Mouse (Mus musculus): Measurements from ENCODE around the gene Zfand3.

Zfand3 gene

DNA sequence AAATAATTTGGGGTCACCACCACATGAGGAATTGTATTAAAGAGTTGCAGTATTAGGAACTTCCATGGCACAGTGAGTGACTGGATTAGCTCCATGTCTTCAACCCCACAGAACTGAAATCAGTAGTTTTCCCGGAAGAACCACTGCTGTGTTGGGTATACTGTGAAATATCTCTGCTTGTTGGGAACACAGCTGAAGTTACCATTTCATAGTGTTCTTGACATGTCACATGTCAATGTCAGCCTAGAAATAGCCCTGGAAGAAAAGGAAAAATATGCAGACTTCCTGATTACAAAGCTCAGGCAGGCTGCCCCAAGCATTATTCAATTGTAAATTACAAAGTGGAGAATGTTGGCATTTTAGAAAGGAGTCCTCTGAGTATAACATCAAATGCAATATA is 143.4 kb downstream of the Zfand3 start:
- no peak for DNase-seq (ENCODE audit: low read depth, low spot score)

DNA sequence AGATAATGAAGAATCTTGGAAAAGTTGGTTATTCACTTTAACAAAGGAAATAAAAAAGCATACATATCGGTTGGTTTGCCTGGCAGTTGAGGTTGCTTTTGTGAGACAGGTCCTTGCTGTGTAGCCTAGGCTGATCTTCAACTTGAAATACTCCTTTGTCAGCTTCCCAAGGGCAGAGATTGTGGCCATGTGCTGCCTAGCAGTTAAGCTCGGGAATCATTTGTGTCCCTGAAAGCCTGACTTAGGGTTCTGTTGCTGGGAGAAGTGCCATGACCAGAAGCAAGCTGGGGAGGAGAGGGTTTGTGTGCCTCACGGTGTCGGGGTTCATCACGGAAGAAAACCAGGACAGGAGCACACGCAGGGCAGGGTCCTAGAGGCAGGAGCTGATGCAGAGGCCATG is 143.8 kb downstream of the Zfand3 start:
- DNase-seq (ENCODE audit: low read depth, low spot score): no peak

DNA sequence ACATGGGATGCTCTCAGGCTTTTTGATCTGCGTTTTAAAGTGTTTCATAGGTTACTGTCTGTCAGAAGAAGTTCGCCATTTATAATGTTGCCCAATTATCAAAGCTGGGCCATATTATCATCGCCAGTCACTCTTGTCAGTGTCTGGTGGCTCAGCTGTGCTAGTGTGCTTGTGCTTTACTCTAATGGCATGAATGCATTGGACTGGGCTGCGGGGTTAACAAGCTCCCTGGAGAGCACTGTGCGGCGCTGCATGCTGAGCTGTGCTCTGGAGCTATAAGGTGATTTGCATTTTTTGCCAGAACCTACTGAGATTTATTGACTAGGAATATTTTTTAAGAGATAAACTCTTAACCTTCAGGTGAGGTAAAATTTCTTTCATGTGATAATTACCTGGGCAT is 145.4 kb downstream of the Zfand3 start:
- DNase-seq (ENCODE audit: low read depth, low spot score): peak; percentile 30

DNA sequence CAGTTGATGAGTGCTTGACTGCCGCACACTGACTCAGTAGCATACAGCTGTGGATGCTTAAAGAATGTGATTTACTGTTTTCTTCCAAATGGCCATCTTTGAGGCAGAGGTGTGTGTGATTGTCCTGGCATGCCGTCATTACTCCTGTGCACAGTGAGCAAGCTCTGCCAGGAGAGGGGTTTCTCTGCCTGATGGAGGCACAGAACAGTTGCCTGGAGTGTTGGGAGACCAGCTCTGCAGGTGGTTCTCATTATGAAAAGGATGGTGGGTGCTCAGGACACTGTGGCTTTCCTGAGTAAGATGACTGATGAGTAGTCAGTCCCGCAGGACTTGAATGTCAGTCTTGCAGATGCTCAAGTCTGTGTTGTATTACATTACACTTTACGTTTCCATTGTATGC is 149.6 kb downstream of the Zfand3 start:
- peak; percentile 42 for DNase-seq (ENCODE audit: low read depth, low spot score)

DNA sequence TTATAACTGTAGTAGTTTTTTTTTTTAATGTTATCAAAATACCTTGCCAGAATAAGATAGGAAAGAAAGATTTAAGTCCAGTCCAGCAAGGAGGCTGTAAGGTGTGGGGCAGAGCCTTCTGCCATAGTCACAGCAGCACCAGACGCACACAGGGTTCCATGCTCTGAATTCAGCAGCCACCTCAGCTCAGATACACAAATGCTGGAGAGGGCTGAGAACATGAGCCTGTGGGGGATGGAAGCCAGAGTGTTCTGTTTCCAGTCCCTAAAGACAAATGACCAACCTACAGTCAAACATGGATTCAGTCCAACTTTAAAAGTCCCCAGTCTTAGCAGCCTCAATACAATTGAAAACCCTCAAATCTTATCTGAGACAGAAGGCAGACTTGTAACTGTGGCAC is 150.3 kb downstream of the Zfand3 start:
- no peak for DNase-seq (ENCODE audit: low read depth, low spot score)

DNA sequence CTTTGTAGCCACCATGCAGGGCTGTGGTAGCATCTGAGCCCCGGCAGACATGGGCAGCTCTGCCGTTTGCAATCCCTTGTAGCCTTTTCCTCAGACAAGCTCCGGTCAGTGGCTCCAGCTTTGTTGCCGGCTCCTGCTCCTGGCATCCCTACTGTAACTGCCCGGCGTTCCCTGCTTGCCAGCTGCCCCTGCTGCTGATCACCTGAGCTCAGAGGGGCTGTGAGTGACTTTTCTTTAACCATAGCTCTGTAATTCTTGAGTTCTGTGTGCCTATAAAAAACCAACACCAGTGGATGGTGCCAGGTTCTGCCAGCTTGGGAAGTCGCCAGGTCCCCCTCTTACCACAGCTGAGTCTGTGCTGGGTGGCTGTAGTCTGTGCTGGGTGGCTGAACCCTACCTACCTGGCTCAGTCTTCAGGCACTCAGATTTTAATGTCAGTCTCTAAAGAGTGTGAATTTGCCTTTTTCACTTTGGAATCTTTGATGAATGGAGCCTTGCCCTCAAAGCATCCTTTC is 150.9 kb downstream of the Zfand3 start:
- DNase-seq (ENCODE audit: low read depth, low spot score): no peak

DNA sequence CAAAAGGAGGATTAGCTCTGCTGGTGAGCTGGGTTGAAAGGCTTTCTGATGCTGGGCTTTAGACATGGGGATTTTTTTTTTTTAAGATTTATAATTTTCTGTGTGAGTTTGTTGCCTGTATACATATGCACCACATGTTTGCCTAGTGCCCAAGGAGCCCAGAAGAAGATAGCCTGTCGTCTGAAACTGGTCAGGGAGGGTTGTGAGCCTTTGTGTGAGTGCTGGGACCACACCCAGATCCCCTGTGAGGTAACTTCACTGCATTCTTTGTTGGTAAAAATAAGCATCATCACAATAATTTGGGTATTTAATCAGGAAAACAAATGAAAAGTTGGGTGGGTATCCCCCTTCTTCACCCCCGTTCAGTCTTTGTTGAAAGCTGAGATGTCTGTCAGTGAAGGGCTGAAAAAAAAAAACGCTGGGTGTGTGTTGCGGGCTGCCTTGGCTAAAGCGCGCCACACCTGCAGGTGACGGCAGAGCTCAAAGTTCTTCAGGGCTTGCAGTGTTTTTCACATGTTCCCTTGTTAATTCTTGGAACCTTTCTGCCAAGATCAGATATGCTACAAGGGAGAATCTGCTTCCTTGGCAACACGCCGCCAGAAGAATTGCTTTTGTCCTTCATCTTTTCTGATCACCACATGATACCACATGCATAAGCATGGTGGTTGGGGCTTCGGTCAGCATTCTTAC is 154.0 kb downstream of the Zfand3 start:
- DNase-seq (ENCODE audit: low read depth, low spot score): no peak

DNA sequence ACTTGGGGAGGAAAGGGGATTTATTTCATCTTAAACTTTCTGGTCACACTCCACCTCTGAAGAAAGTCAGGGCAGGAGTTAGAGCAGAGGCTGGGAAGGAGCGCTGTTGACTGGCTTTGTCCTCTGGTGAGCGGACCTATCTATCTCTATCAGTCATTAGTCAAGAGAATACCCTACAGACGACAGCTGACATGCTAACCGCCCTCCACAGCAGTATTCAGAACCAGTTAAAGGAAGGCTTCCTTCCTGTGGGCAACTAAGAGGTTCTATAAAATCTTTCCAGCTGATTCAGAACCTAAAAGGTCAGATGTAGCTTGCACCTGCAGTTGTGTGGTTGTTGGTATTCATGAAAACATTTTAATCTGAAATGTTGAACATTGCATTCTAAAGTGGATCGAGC is 154.8 kb downstream of the Zfand3 start:
- no peak for DNase-seq (ENCODE audit: low read depth, low spot score)

DNA sequence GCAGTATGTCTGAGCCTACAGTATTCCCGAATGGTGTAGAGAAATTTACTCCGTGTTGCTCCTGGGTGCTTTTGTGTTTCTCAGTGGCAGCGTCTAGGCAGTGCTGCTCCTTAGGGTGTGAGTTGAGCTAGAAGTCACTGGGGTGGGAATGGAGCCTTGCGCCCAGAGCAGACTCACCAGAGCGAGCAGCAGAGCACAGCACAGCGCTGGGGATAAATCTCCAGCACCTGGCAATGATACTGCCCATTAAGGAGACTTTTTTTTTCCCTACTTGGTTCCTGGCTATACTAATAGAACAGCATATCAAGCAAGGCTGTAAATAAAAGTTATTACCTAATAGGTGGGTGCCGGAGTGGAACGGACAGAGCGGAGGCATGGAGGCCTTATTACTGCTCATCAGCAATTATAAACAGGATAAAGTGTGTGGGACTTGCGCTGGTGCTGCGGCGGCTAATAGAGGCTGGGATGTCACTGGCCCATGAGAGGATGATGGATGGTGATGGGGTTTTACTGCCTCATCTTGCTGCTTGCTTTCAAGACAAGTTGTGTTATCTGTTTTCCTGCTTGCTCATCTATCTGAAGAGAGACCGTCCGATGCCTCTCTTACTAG is 156.4 kb downstream of the Zfand3 start:
- DNase-seq (ENCODE audit: low read depth, low spot score): peak; percentile 43

DNA sequence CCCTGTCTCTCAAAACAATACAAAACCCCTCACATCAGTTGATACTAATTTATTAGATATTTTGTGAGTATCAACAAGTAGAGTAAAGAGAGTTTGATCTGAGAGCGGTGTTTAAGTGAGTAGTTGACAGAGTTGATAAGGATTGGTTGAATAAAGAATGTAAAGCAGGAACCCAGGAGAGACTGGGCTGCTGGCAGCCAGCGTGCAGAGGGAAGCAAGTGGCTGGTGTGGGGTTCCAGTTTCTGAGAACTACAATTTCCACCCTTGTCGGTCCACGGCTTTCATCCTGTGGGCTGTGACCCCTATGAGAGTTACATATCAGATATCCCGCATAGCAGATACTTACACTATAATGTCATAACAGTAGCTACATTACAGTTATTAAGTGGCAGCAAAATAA is 158.4 kb downstream of the Zfand3 start:
- no peak for DNase-seq (ENCODE audit: low read depth, low spot score)

DNA sequence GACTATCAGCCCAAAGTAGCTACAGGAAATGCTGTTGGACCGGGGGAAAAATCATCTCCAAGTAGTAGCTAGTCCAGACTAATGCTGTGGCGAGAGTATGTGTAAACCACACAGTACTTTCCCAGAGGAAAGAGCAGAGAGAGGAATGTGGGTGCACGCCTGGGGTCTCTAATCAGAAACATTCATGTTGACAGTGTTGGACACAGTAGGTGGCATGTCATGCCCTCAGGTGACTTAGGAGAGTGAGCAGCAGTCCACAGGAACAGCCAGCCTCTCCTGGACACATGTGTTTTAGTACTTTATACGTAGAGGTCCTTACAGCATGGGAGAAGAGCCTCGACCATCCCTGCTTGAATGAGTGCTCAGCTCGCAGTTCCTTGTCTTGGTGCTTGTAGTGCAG is 159.3 kb downstream of the Zfand3 start:
- DNase-seq (ENCODE audit: low read depth, low spot score): no peak

DNA sequence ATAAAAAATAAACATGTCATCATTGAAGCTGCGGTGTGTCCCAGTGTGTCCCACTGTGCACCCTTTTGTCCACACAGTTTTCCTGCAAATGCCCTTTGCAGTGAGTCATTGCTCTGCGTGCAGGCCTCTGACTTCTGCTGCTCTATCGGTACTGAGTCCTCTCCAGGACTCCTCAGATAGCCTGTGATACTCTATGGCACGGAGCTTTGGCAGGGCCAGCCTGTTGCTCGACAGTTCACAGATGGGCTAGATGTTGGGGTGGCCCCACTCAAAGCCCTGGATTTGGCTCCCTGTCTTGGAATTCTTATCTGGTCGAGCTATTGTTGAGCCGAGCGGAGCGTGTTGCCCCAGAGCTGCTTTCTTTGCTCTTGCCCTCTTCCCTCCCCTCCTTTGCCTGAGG is 160.3 kb downstream of the Zfand3 start:
- no peak for DNase-seq (ENCODE audit: low read depth, low spot score)

DNA sequence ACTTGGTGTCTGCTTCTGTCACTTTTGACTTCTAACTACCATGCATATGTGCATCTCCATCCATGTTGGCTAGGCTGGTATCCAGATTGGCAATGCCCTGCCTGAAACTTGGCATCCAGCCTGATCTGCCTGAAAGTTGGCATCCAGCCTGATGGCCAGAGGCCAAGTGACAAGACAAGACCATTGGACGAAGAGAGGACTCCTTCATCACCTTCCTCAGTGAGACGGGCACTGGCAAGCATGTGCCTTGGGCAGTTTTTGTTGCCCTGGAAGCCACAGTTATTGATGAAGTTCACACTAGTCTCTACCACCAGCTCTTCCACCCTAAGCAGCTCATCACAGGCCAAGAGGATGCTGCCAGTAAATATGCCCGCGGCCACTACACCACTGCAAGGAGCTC is 172.9 kb downstream of the Zfand3 start:
- DNase-seq (ENCODE audit: low read depth, low spot score): no peak

DNA sequence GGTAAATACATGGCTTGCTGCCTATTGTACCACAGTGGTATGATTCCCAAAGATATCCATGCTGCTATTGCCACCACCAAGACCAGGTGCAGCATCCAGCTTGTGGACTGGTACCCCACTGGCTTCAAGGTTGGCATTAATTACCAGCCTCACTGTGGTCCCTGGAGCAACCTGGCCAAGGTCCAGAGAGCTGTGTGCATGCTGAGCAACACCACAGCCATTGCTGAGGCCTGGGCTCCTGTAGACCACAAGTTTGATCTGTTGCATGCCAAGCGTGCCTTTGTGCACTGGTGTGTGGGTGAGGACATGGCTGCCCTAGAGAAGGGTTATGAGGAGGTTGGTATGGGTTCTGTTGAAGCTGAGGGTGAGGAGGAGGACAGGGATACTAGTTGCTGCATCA is 173.9 kb downstream of the Zfand3 start:
- DNase-seq (ENCODE audit: low read depth, low spot score): no peak

DNA sequence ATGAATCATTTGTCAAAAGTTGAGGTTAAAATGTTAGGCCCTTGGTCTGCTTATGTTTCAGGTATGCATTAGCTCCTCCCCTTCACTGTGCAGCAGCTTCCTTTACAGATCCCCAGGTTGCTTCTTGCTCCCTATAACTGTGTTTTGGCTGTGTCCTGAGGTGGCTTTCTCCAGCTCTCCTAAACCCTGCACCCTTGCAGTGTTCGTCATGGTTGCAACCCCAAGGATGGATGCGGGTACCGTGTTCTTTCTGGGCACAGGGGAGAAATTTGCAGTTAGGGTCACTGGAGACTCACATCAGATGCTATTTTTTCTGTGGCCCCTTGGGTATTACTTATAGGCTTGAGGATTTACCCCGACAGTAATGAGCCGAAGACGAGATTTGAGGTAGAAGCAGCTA is 175.7 kb downstream of the Zfand3 start:
- no peak for DNase-seq (ENCODE audit: low read depth, low spot score)

DNA sequence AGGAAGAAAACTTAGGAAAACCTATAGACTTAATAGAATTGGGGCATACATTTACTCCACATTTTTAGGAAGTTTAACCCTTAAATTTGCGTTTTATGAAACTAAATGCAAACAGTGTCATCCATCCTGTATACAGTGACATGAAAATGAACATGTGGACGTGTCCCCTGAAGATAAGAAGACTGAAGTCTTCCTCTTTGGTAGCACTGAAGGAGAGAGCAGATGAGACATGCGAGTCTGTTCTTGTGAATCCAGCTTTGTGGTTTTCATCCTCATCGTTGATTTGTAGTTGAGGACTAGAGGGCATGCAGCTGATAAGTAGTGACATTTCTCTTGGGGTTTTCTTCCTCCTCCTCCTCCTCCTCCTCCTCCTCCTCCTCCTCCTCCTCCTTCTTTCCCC is 177.0 kb downstream of the Zfand3 start:
- no peak for DNase-seq (ENCODE audit: low read depth, low spot score)

DNA sequence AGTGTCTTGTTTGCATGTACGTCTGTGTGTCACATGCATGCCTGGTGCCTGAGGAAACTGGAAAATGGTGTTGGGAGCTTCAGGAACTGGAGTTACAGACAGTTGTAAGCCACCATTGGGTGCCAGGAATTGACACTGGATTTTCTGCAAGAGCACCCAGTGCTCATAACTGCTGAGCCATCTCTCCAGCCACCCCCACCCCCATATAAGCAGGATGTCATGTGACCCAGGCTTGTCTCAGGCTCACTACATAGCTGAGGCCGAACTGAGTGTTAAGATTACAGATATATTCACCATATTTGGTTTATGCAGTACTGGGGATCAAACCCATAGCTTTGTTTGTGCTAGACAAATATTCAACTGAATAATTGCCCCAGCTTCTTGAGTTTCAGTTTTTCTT is 177.5 kb downstream of the Zfand3 start:
- no peak for DNase-seq (ENCODE audit: low read depth, low spot score)

DNA sequence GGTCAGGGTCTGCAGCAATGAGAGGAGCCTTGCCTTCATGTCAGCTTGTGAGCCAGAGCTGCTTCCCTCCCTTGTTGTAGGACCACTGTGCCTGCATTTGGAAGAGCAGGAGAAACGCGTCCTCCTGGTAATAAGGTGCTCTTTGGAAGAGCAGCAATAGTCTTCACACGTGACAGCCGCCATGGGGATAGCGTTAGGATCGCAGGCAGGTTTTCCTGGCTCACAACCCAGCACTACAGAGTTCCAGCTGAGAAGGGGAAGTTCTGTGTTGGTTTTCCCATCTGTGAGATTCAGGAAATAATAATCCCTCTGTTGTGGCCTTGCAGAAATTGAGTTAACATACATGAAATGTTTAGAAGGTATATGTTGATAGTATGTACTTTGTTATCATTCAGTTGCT is 179.0 kb downstream of the Zfand3 start:
- no peak for DNase-seq (ENCODE audit: low read depth, low spot score)

DNA sequence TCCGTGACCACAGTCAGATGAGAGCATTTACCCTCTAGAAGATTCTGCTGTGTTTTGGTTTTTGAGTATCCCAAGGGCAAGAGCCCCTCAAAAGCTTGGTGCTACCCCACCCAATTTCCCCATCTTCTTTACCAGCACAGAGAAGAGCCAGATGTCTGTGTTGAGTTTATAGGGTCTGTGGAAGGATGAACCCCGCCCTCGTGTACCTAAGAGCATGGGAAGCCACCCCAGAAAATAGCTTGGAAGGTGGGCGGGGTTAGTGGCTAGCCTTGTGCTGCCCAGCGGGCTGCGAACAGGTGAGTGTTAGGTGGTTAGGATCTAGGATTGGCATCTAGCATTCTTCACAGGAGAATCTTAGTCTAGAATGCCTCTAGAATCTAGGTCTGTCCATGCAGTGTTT is 182.6 kb downstream of the Zfand3 start:
- no peak for DNase-seq (ENCODE audit: low read depth, low spot score)

DNA sequence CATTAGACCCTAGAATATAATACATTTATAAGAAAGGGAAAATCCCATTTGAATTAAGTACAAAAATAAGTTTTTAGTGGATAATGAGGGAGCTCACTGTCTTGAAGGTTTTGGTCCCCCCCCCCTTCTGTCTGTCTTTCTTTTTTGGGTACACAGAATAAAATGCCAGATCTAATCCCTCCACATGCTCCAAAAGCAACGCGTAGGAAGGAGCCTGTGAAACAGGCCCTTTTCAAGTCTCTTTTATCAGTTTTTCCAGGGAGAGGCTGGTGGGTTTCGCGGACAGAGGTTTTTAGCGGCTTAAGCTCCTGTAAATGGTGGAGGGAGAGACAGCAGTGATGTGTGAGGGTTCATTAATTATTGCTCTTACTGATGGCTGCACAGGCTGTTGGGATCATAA is 183.0 kb downstream of the Zfand3 start:
- no peak for DNase-seq (ENCODE audit: low read depth, low spot score)

DNA sequence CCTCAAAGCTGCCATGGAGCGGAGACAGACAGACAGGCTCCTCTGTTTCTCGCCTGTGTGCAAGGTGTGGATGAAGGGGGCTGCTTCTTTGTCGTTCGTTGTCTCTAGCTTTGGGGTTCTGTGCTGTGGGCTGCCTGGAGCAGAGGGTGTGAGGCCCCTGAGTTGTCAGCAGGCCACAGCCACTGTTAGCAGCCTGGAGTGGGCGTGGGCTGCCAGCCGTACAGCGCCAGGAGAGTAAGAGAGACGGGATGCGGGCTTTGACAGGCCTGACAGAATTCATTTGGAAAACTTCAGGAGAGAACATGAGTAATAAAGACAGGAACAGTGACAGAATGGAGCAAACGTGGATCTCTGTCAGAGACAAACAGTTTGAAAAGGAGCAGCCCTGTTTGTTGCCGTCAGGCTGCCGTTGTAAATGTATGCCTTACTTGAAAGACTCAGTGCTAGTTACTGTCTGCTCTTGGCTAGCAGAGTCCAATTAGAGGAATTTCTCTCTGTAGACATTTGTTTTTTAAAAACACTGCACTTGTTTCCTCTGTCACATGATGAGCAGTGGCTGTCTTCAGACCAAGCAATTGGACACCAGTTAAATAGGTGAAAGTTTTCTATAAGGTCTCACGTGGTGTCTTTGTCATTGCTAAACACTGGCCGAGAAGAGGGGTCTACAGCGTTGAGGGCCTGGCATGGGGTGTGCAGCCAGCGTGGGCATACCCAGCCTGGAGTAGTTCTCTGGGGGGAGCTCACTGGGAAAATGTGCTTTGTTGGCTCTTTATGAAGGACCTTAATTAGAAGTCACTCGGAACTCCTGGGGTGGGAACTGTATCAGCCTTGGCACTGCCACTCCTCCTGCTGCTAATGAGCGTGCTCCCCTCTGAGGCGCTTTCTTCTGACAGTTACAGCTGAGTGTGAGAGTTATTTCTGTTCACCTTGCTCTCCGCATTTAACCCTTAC is 183.8 kb downstream of the Zfand3 start:
- no peak for DNase-seq (ENCODE audit: low read depth, low spot score)

DNA sequence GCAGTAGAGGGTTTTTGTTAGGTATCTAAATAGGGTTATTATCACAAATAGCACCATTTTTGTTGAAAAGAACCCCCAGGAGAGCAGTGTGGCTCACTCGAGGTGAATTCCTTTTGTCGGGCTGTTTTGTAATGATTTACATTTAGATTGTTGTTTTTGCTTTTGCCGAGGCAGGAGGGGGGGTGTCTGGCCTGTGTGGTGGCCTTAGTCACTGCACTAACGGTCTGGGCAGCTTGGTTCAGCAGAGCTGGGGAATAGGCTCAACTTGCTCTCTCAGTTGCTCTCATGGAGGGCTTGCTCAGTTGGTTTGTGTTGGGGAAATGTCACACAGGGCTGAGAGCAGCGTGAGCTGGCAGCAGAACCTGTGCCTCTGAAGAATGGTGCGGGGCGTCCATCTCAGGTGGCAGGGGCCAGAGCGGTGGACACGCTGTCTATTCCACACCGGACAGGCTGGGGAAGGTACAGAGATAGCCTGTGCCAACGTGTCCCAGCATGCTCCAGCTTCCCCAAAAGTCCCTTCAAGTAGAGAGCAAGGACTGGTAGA is 186.6 kb downstream of the Zfand3 start:
- DNase-seq (ENCODE audit: low read depth, low spot score): no peak

Data from mesoderm, embryonic 11.5 days (tissue).